Mouse (Mus musculus): ENCODE measurements around the gene Kank3. TPM values are rescaled to one million over a fixed set of nuclear protein-coding genes. Genes with fewer than 3 reads are reported as not detected.

The Kank3 gene
- polyA plus RNA-seq, 1 experiment from 2014 or later = 10.6 TPM

GRCm38 (mm10) chr17:33804205-33804604 lies 6.1 kb upstream of the Kank3 start:
- WGBS (ENCODE audit: insufficient replicate concordance) = 61% methylated on average over 4 of the region's 4 CpGs
- ATAC-seq (no peak), DNase-seq (no peak)
- H3K4me3 ChIP-seq (ENCODE audit: low read depth, low read length) = no peak overlapping the region
- H3K4me2 ChIP-seq (ENCODE audit: low read depth, low read length) = no peak overlapping the region
- no peak overlapping the region for H3K9ac ChIP-seq (replicated peaks)
- no peaks in the 10 kb centered on the region; the same call in 1 of the 2 replicates for H3K4me1 ChIP-seq (ENCODE audit: insufficient read depth)
- no peaks in the 10 kb centered on the region for H3K9me3 ChIP-seq (ENCODE audit: low read length)
- H3K27ac ChIP-seq (ENCODE audit: low read depth) = no peak overlapping the region
- H3K36me3 ChIP-seq (replicated peaks; ENCODE audit: insufficient read depth, low read length) = no peaks in the 10 kb centered on the region
- TF ChIP-seq EP300 (IDR thresholded peaks at IDR 0.05; ENCODE audit: low read depth) (no peak), CTCF (IDR thresholded peaks at IDR 0.05; ENCODE audit: low read depth) (no peak)
- H3K27me3 ChIP-seq (ENCODE audit: insufficient read depth, low read length) = no peaks in the 10 kb centered on the region

GRCm38 (mm10) chr17:33804745-33805144 lies 5.6 kb upstream of the Kank3 start:
- ATAC-seq (no peak), DNase-seq (no peak)
- Histone ChIP-seq H3K27me3 (ENCODE audit: insufficient read depth, low read length) (no peaks in the 10 kb centered on the region), H3K4me1 (ENCODE audit: insufficient read depth) (no peaks in the 10 kb centered on the region; the same call in 1 of the 2 replicates), H3K4me3 (ENCODE audit: low read depth, low read length) (no peak overlapping the region), H3K9ac (replicated peaks) (no peak overlapping the region), H3K9me3 (ENCODE audit: low read length) (no peaks in the 10 kb centered on the region), H3K36me3 (replicated peaks; ENCODE audit: insufficient read depth, low read length) (no peaks in the 10 kb centered on the region), H3K27ac (ENCODE audit: low read depth) (no peak overlapping the region), H3K4me2 (ENCODE audit: low read depth, low read length) (no peak overlapping the region)
- 38% methylated on average over 1 of the region's 1 CpGs for WGBS (ENCODE audit: insufficient replicate concordance)
- TF ChIP-seq CTCF (IDR thresholded peaks at IDR 0.05; ENCODE audit: low read depth) (no peak), EP300 (IDR thresholded peaks at IDR 0.05; ENCODE audit: low read depth) (no peak)

GRCm38 (mm10) chr17:33807181-33807888 lies 3.0 kb upstream of the Kank3 start:
- H3K27me3 ChIP-seq (ENCODE audit: insufficient read depth, low read length) = peaks cover 6% of the 10 kb centered on the region; the same call in 1 of the 2 replicates
- H3K4me3 ChIP-seq (ENCODE audit: low read depth, low read length) = no peak overlapping the region
- peak overlapping the region; percentile 44 for H3K27ac ChIP-seq (ENCODE audit: low read depth)
- no peaks in the 10 kb centered on the region for H3K9me3 ChIP-seq (ENCODE audit: low read length)
- ATAC-seq (peak; percentile 16; the same call in 1 of the 2 replicates), DNase-seq (no peak)
- H3K4me2 ChIP-seq (ENCODE audit: low read depth, low read length) = no peak overlapping the region
- no peak for TF ChIP-seq EP300 (IDR thresholded peaks at IDR 0.05; ENCODE audit: low read depth)
- no peak for TF ChIP-seq CTCF (IDR thresholded peaks at IDR 0.05; ENCODE audit: low read depth)
- peaks cover 8% of the 10 kb centered on the region for H3K4me1 ChIP-seq (ENCODE audit: insufficient read depth)
- WGBS (ENCODE audit: insufficient replicate concordance) = 53% methylated on average over 8 of the region's 9 CpGs
- no peaks in the 10 kb centered on the region for H3K36me3 ChIP-seq (replicated peaks; ENCODE audit: insufficient read depth, low read length)
- H3K9ac ChIP-seq (replicated peaks) = no peak overlapping the region

- DNase-seq = no peak
- Histone ChIP-seq H3K27ac (ENCODE audit: low read depth) (no peak overlapping the region), H3K27me3 (ENCODE audit: insufficient read depth, low read length) (peaks cover 6% of the 10 kb centered on the region; the same call in 1 of the 2 replicates), H3K4me1 (ENCODE audit: insufficient read depth) (peaks cover 8% of the 10 kb centered on the region), H3K36me3 (replicated peaks; ENCODE audit: insufficient read depth, low read length) (no peaks in the 10 kb centered on the region), H3K4me3 (ENCODE audit: low read depth, low read length) (no peak overlapping the region), H3K9me3 (ENCODE audit: low read length) (no peaks in the 10 kb centered on the region), H3K4me2 (ENCODE audit: low read depth, low read length) (no peak overlapping the region), H3K9ac (replicated peaks) (0 out of 2 replicates have a peak overlapping the region, but pooled peaks have one; percentile 16)
- TF ChIP-seq CTCF (IDR thresholded peaks at IDR 0.05; ENCODE audit: low read depth) = no peak
- no peak for ATAC-seq
- WGBS (ENCODE audit: insufficient replicate concordance) = 18% methylated on average over 10 of the region's 10 CpGs
Measured at GRCm38 (mm10) chr17:33808192-33808591, 2.1 kb upstream of the Kank3 start.

- peak overlapping the region; percentile 57 for H3K27ac ChIP-seq (ENCODE audit: low read depth)
Measured at GRCm38 (mm10) chr17:33811142-33811516, 810 bp downstream of the Kank3 start.

GRCm38 (mm10) chr17:33812475-33812874 lies 2.2 kb downstream of the Kank3 start:
- no peaks in the 10 kb centered on the region for H3K9me3 ChIP-seq (ENCODE audit: low read length)
- no peaks in the 10 kb centered on the region for H3K36me3 ChIP-seq (replicated peaks; ENCODE audit: insufficient read depth, low read length)
- no peak overlapping the region for H3K4me2 ChIP-seq (ENCODE audit: low read depth, low read length)
- H3K27me3 ChIP-seq (ENCODE audit: insufficient read depth, low read length) = peaks cover 6% of the 10 kb centered on the region; the same call in 1 of the 2 replicates
- DNase-seq (no peak), ATAC-seq (no peak)
- H3K9ac ChIP-seq (replicated peaks) = no peak overlapping the region
- WGBS (ENCODE audit: insufficient replicate concordance) = 45% methylated on average over 3 of the region's 3 CpGs
- H3K4me3 ChIP-seq (ENCODE audit: low read depth, low read length) = no peak overlapping the region
- peaks cover 19% of the 10 kb centered on the region for H3K4me1 ChIP-seq (ENCODE audit: insufficient read depth)
- TF ChIP-seq CTCF (IDR thresholded peaks at IDR 0.05; ENCODE audit: low read depth) (no peak), EP300 (IDR thresholded peaks at IDR 0.05; ENCODE audit: low read depth) (no peak)
- H3K27ac ChIP-seq (ENCODE audit: low read depth) = no peak overlapping the region; the same call in 1 of the 2 replicates

More at GRCm38 (mm10) chr17:33811142-33811516, 810 bp downstream of the Kank3 start:
- TF ChIP-seq CTCF (IDR thresholded peaks at IDR 0.05; ENCODE audit: low read depth) (no peak), EP300 (IDR thresholded peaks at IDR 0.05; ENCODE audit: low read depth) (no peak)
- DNase-seq = no peak
- ATAC-seq = no peak
- Histone ChIP-seq H3K9ac (replicated peaks) (peak overlapping the region; percentile 46; the same call in 1 of the 2 replicates), H3K4me2 (ENCODE audit: low read depth, low read length) (peak overlapping the region; percentile 88), H3K36me3 (replicated peaks; ENCODE audit: insufficient read depth, low read length) (no peaks in the 10 kb centered on the region), H3K27me3 (ENCODE audit: insufficient read depth, low read length) (peaks cover 6% of the 10 kb centered on the region; the same call in 1 of the 2 replicates), H3K9me3 (ENCODE audit: low read length) (no peaks in the 10 kb centered on the region), H3K4me1 (ENCODE audit: insufficient read depth) (peaks cover 12% of the 10 kb centered on the region), H3K4me3 (ENCODE audit: low read depth, low read length) (peak overlapping the region; percentile 58)
- 20% methylated on average over 7 of the region's 7 CpGs for WGBS (ENCODE audit: insufficient replicate concordance)

All from liver, postnatal 0 days (tissue).